Mouse (Mus musculus) embryonic fibroblast, embryonic 13.5 days (primary cell): Measurements from ENCODE around the gene Parp6. TPM values are rescaled to one million over a fixed set of nuclear protein-coding genes. Genes with fewer than 3 reads are reported as not detected.

Experiments used
- H3K27ac ChIP-seq: 2 replicates; pipeline ENCODE4 v1.5.1; 2012; ENCODE audit warnings: low read length, control low read depth, inconsistent platforms; ENCODE audit not compliant: insufficient read depth
- H3K4me1 ChIP-seq: 2 replicates; pipeline ENCODE4 v1.6.1; 2011; ENCODE audit warnings: low read length; ENCODE audit not compliant: control insufficient read depth, insufficient read depth
- H3K4me3 ChIP-seq: 2 replicates; pipeline ENCODE4 v1.5.1; 2011; ENCODE audit warnings: mild to moderate bottlenecking, control low read depth, low read length; ENCODE audit not compliant: insufficient read depth
- CTCF ChIP-seq: IDR thresholded peaks from 2 replicates; pipeline ENCODE4 v1.5.1; 2011; ENCODE audit warnings: mild to moderate bottlenecking, control low read depth, low read length, moderate library complexity, borderline replicate concordance; ENCODE audit not compliant: insufficient read depth
- POLR2A ChIP-seq: IDR thresholded peaks from 2 replicates; pipeline ENCODE4 v1.6.1; 2011; ENCODE audit warnings: low read depth, mild to moderate bottlenecking, control low read depth, low read length, moderate library complexity
- polyA plus RNA-seq: library from polyadenylated mRNA; stranded (reverse); fragments of >200 nt; gene quantifications from 2 replicates; pipeline ENCODE4 v1.2.4, GENCODE M21; 2011; ENCODE audit warnings: low read depth; ENCODE audit not compliant: missing spikeins, insufficient read length

The Parp6 gene
- polyA plus RNA-seq, result 30.5 and 32.4 TPM in 2 replicates

DNA sequence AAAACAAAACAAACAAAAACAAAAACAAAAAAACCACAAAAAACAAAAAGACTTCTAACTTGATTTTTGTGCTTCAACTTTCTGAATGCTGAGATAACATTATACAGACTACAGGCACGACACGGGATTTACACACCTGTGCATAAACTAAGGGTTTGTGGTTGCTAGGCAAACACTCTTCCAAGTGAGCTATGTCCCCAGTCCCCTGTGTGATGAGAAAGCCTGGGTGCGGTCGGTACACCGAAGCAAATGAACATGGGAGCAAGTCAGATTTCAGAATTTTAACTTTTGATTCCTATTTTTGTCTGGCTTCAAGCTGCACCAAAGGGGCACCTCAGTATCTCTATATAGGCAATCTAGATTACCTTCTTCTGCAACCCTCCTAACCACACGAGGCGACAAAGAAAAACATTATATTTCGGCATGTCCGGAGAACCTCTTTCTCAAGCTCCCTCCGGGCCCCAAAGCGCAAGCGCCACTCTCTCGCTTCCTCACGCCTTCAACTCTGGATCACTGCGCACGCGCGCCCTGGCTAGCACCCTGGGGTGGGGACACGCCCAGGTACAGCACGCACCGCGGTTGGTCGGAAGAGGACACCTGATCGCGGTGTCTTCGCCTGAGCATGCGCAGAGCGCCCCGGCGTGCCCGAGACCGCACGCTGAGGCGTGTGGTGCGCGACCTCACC lies at the start of gene Parp6:
Gene Parp6 (plus strand): TSS at position 663 of the 685 bp plus-strand sequence.
- peaks cover 4% of the 10 kb centered on the region; the same call in 1 of the 2 replicates for H3K4me1 ChIP-seq
- peak; percentile 90 for TF ChIP-seq POLR2A
- no peak for TF ChIP-seq CTCF
- peak within 1 kb of the TSS; percentile 94 for H3K4me3 ChIP-seq
- H3K27ac ChIP-seq, result peak within 1 kb of the TSS; percentile 75

DNA sequence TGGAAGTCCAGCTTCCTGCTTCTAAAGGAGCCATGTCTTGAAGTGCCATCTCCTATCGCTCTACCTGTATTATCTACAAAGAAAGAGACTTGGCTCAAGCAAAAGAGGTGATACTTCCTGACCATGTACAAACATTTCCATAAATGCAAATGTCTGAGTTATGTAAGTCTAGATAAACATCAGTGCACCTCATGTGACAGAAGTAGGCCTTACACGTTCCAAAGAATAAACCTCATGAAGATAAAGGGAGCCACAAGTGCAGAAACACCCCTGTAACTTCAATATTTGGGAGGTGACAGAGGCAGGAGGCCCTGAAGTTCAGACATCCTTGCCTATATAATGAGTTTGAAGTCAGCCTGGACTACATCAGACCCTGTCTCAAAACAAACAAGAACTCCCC lies 45.2 kb upstream of the Parp6 start:
- Histone ChIP-seq H3K4me3 (no peak overlapping the region), H3K27ac (no peak overlapping the region), H3K4me1 (no peaks in the 10 kb centered on the region)
- TF ChIP-seq POLR2A, result no peak

DNA sequence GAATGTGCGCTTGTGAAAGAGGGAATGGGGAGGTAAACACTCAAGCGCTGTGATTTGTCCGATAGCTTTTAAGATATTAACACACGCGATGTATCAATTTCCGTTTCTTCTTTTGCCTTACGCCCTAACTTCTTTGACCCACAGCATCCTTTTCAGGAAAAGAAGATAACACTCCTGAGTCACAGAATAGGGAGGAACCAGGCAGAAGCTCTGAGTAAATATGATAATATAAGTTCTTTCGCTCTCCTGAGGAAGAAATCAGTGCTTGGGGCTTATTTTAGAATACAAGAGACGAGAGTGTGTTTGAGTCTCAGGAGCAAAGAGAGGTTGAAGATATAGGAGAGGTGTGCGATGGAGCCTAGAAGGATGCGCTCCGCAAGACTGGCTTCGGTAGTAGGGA lies 39.7 kb upstream of the Parp6 start:
- TF ChIP-seq CTCF (no peak), POLR2A (no peak)
- peak overlapping the region; percentile 33 for H3K4me3 ChIP-seq
- no peaks in the 10 kb centered on the region for H3K4me1 ChIP-seq
- no peak overlapping the region for H3K27ac ChIP-seq

DNA sequence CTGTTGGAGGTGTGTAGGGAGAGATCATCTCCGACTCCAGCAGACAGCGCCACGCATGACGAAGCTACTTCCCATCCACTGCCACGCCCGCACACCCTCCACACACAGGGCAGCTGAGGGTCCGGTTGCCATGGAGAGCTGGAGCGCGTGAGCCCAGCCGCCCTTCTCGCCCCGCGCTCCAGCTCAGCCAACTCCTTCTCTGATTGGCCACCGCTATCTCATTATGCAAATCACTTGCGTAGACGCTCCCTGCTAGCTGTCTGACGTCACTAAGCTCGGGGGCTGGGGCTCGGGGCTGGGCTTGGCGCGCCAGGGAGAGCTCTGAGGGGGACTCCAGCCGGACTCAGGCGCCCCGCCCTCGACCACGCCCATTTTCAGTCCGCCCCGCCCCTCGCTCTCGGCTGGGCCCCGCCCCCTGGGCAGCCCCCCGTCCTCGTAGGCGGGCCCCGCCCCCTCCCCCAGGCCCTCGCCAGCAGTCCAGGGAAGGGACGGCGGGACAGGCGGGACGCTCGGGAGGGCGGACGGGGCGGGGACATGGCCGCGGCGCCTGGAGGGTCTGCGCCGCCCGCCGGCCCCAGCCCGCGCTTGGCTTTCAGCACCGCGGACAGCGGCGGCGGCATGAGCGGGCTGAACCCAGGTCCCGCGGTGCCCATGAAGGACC lies 39.1 kb upstream of the Parp6 start, which contains the start of gene Celf6:
Gene Celf6 (plus strand): TSS at position 74 of the 661 bp plus-strand sequence.
- H3K27ac ChIP-seq, result no peak within 1 kb of the TSS
- no peak for TF ChIP-seq POLR2A
- TF ChIP-seq CTCF, result no peak
- peak within 1 kb of the TSS; percentile 33 for H3K4me3 ChIP-seq
- H3K4me1 ChIP-seq, result no peaks in the 10 kb centered on the region

DNA sequence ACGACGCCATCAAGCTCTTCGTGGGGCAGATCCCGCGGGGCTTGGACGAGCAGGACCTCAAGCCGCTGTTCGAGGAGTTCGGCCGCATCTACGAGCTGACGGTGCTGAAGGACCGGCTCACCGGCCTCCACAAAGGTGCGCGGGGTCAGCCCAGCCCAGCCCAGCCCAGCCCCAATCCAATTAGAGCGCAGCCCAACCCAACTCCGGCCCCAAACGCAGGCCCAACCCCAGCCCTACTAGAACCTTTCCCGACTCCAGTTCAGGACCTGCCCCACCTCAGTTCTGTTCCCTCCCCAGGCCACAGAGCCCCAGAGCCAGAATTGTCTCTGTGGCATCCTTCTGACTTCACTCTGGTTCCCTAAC lies 38.6 kb upstream of the Parp6 start:
- Histone ChIP-seq H3K27ac (no peak overlapping the region), H3K4me1 (no peaks in the 10 kb centered on the region), H3K4me3 (no peak overlapping the region)
- TF ChIP-seq POLR2A (no peak), CTCF (no peak)

DNA sequence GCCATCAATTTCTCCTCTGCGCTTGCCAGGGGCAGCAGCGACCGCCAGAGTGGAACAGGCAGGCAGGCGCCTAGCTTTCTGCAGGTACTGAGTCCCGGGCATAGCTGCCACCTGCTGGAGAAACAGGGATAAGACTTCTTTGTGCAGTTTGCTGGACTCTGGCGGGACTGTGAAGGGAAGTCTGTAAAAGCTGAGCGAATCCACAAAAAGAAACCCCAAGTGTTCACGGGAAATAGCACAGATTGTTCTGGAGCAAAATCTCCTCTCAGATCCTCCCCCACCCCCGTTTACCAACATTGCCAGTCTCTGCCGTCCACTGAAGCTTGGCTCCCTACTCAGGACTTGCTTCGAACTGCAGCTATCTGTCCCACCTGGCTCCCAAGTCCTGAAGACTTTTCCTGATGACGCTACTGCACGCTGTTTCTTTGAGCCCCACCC lies 32.2 kb upstream of the Parp6 start:
- Histone ChIP-seq H3K4me1 (0 out of 2 replicates have a peak, but pooled peaks cover 2% of the 10 kb centered on the region), H3K27ac (no peak overlapping the region), H3K4me3 (peak overlapping the region; percentile 15; the same call in 1 of the 2 replicates)
- 0 out of 2 replicates have a peak, but pooled peaks have one; percentile 15 for TF ChIP-seq POLR2A
- TF ChIP-seq CTCF, result peak; percentile 58

DNA sequence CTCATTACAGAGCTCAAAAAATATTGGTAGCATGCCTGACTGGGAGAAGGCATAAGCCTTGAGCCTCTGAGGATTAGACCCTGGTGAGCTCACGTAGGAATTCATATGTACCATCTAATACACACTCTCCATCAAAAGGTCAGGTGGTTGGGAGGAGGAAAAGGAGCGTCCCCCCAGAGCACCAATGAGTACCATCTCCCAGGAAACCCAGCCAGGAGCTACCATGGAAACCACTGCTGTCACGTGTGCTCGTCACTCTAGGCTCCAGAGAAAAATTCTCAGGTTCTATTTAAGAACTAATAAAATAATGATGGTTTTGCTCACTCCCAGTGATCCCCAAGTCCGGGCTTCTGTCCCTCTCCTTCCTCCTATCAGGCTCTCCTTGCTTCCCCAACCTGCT lies 28.8 kb upstream of the Parp6 start:
- TF ChIP-seq POLR2A (no peak), CTCF (no peak)
- Histone ChIP-seq H3K4me1 (0 out of 2 replicates have a peak, but pooled peaks cover 2% of the 10 kb centered on the region), H3K27ac (no peak overlapping the region), H3K4me3 (no peak overlapping the region)

DNA sequence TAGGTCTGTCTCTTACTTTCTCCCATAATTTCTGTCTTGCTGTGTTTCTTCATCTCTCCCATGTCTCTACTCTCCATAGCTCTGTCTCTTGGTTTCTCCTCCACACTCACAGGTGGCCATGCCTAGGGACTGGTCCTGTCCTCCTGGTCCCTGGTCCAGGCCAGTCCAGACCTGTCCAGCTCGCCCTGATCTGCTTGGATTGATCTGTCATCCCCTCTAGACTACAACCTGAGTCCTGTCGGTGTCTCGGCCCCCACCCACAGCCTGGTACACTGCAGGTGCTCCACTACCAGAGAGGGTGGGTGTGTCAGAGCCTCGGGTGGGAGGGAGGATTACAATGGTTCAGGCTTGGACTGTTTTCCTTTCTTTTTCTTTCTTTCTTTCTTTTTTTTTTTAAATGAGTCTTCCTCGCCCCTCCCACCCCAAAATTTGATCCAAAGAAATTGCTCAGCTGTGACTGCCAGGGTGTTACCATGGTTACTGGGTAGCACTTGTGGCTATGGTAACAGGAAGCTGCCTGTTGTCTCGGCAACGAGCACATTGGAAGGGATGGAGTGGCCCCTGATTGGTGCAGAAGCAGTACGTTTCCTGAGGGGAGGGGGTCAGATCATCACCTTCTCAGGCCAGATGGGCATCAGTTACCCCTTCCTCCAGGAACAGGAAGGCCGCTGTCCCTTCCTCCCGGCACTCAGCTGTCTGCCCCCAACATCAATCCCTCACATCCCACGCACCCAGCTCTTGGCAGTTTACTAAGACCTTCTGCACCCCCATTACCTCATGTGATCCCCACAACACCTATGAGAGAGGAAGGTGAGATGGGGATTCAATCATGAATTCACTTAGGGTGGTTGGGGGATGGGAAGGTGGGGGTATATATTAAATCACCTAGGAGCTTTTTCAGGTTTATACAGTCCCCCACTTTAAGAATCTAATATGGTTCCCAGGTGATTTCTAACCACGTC lies 28.1 kb upstream of the Parp6 start:
- no peak overlapping the region for H3K27ac ChIP-seq
- no peak for TF ChIP-seq CTCF
- no peak for TF ChIP-seq POLR2A
- H3K4me3 ChIP-seq, result no peak overlapping the region
- 0 out of 2 replicates have a peak, but pooled peaks cover 2% of the 10 kb centered on the region for H3K4me1 ChIP-seq

DNA sequence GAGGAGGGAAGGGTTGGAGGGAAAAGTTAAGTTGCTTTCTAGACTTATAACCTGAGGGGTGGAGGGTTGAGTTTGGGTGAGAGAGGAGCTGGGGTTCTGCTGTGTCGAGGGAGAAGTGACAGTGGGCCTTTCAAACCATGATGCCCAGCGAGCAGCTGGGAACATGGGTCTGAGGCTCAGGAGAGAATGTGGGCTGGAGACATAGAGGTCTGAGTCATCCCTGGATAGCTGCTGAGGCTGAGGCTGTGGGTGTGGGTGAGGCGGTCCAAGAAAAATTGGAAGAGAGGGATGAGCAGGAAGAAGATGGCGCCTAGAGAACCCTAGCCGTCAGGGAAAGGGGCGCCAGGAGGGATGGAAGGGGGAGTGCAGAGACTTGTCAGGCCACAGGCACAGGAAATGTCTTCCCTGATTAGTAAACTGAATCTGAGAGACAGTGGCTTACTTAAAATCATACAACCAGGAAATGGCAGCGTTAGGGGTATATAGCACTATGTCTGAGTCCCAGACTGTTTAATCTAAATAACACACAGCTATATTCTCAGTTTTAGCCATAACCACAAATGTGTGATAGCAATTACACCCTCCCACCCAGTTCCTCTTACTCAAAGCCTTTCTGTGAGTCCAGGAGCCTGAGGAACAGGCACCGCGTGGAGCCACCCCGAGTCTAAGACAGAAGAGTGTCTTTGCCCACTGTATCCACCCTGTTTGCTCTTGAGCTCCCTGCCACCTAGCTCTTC lies 27.2 kb upstream of the Parp6 start:
- H3K4me1 ChIP-seq, result 0 out of 2 replicates have a peak, but pooled peaks cover 2% of the 10 kb centered on the region
- no peak overlapping the region for H3K4me3 ChIP-seq
- no peak overlapping the region for H3K27ac ChIP-seq
- TF ChIP-seq CTCF (no peak), POLR2A (no peak)
